Mouse (Mus musculus) C2C12 (cell line): ENCODE measurements around the gene Nudt8.

Source experiments
- CTCF ChIP-seq: IDR thresholded peaks from one replicate; pipeline ENCODE4 v1.5.1; 2011; ENCODE audit not compliant: control insufficient read depth, insufficient read depth, insufficient read length
- MYOG ChIP-seq: IDR thresholded peaks from one replicate; pipeline ENCODE4 v1.6.1; 2011; ENCODE audit not compliant: control insufficient read depth, insufficient read length; ENCODE audit errors: extremely low read depth

DNA sequence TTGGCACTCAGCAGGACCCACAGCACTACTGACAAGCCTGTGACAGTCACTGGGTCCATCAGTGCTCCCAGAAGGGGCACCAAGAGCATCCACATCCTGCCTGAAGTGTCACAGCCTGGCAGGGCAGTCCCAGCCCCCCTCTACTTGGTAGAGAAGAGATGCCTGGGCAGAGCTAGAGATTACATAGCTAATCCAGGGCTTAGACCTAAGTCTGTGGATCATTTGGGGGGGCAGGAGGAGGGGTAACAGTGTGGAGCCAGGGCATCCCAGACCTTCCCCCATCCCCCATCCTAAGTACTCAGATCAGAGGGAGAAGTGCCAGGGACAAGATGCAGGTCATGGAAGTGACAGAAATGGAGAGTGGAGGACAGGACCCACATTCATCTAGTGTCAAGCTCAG lies 14.4 kb downstream of the Nudt8 start:
- TF ChIP-seq CTCF = no peak
- no peak for TF ChIP-seq MYOG
